Mouse (Mus musculus): ENCODE results near the gene Rcc1l.

GRCm38 (mm10) chr5:134147194-134147753 lies 29.3 kb downstream of the Rcc1l start:
- TF ChIP-seq CTCF (IDR thresholded peaks at IDR 0.05; ENCODE audit: low read depth) (no peak), EP300 (IDR thresholded peaks at IDR 0.05; ENCODE audit: low read depth) (no peak)
